Mouse (Mus musculus) embryonic fibroblast, embryonic 13.5 days (primary cell): ENCODE measurements around the gene S1pr1.

ENCODE experiments used
- CTCF ChIP-seq: IDR thresholded peaks from 2 replicates; pipeline ENCODE4 v1.5.1; 2011; ENCODE audit warnings: mild to moderate bottlenecking, control low read depth, low read length, moderate library complexity, borderline replicate concordance; ENCODE audit not compliant: insufficient read depth
- POLR2A ChIP-seq: IDR thresholded peaks from 2 replicates; pipeline ENCODE4 v1.6.1; 2011; ENCODE audit warnings: low read depth, mild to moderate bottlenecking, control low read depth, low read length, moderate library complexity

DNA sequence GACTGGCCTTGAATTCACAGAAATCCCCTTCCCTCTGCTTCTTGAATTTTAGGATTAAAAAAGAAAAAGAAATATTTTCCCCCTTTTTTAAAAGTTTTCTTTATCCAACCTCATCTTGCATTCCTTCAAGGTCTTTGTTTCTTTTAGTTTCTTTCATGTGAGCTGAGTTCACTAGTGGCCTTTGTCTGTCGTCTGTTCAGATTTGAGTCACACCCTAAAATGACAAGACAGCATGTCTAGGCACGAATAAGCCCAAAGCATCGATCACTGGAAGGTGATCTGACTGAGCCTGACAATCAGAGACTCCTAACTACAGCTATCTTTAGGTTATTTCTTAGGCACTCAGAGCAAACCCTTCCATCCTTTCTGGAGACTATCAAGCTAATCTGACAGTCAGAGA is 13.3 kb upstream of the S1pr1 start:
- no peak for TF ChIP-seq POLR2A
- TF ChIP-seq CTCF, result no peak
